Mouse (Mus musculus): ENCODE measurements around the gene Aes.

- TF ChIP-seq POLR2AphosphoS2 (IDR thresholded peaks at IDR 0.05; ENCODE audit: insufficient read length, low read depth), result no peak
- TF ChIP-seq MYOD1 (IDR thresholded peaks at IDR 0.05; ENCODE audit: control insufficient read depth in 1 of 3, insufficient read length in 2 of 3, low read depth in 2 of 3), result no peak
- TF ChIP-seq POLR2A (IDR thresholded peaks at IDR 0.05; ENCODE audit: insufficient read length, low read depth), result no peak
- TF ChIP-seq USF1 (IDR thresholded peaks at IDR 0.05; ENCODE audit: low read depth), result no peak
- no peak for TF ChIP-seq MAX (IDR thresholded peaks at IDR 0.05; ENCODE audit: low read depth)
- no peak for TF ChIP-seq E2F4 (IDR thresholded peaks at IDR 0.05; ENCODE audit: insufficient read depth)
- TF ChIP-seq TCF12 (IDR thresholded peaks at IDR 0.05; ENCODE audit: insufficient read depth, poor library complexity, severe bottlenecking), result no peak
- TF ChIP-seq MYOG (IDR thresholded peaks at IDR 0.05; ENCODE audit: control insufficient read depth in 1 of 3, insufficient read depth in 1 of 3, insufficient read length in 2 of 3, low read depth in 2 of 3), result no peak
- TF ChIP-seq REST (IDR thresholded peaks at IDR 0.05; ENCODE audit: insufficient read depth, insufficient read length), result no peak
- TF ChIP-seq SRF (IDR thresholded peaks at IDR 0.05; ENCODE audit: control insufficient read depth, insufficient read length, low read depth), result no peak
- TF ChIP-seq CEBPB (IDR thresholded peaks at IDR 0.05; ENCODE audit: insufficient read depth, poor library complexity, severe bottlenecking), result no peak
Observed at GRCm38 (mm10) chr10:81605666-81605973, 46.3 kb downstream of the Aes start.
